Mouse (Mus musculus) heart, embryonic 14.5 days (tissue): ENCODE data around the gene BC055324. TPM values are rescaled to one million over a fixed set of nuclear protein-coding genes. Genes with fewer than 3 reads are reported as not detected.
A peak's percentile ranks its signal among the peaks of the same experiment; 100 is the strongest.

Experiments
- ATAC-seq: fragments of 200-750 bp; cut with Nextera tagmentation; 2 replicates; pipeline ENCODE4 v1.8.0; 2017; ENCODE audit warnings: low read depth, moderate TSS enrichment; ENCODE audit not compliant: insufficient number of reproducible peaks, insufficient read depth, low FRiP score
- H3K27ac ChIP-seq, 2 experiments: fragments of 200-500 bp in 1 of 2; fragments of 300-500 bp in 1 of 2; sonication (generic) in 1 of 2; replicated peaks in 1 of 2; 2 replicates each; pipeline ENCODE4 v1.5.1; 2012 to 2014; ENCODE audit warnings: low read depth in 2 of 2, low read length in 2 of 2, control low read depth in 1 of 2, mild to moderate bottlenecking in 1 of 2, mixed read lengths in 1 of 2; ENCODE audit not compliant: control insufficient read depth in 1 of 2, insufficient read depth in 1 of 2
- H3K27me3 ChIP-seq: fragments of 300-500 bp; sonication (generic); 2 replicates; pipeline ENCODE4 v1.6.1; 2014; ENCODE audit warnings: mild to moderate bottlenecking, low read length, control low read depth; ENCODE audit not compliant: control insufficient read depth, insufficient read depth
- H3K36me3 ChIP-seq: fragments of 300-500 bp; sonication (generic); 2 replicates; pipeline ENCODE4 v1.6.1; 2014; ENCODE audit warnings: mild to moderate bottlenecking, control low read depth, low read length, mixed read lengths; ENCODE audit not compliant: control insufficient read depth, insufficient read depth
- H3K4me1 ChIP-seq, 2 experiments: fragments of 200-500 bp in 1 of 2; fragments of 300-500 bp in 1 of 2; sonication (generic) in 1 of 2; 2 replicates each; pipeline ENCODE4 v1.6.1; 2012 to 2014; ENCODE audit warnings: low read length in 2 of 2, control low read depth in 1 of 2, mixed read lengths in 1 of 2; ENCODE audit not compliant: control insufficient read depth in 2 of 2, insufficient read depth in 2 of 2
- H3K4me2 ChIP-seq: fragments of 300-500 bp; sonication (generic); 2 replicates; pipeline ENCODE4 v1.6.1; 2014; ENCODE audit warnings: mild to moderate bottlenecking, low read length
- H3K4me3 ChIP-seq, 2 experiments: fragments of 200-500 bp in 1 of 2; fragments of 300-500 bp in 1 of 2; sonication (generic) in 1 of 2; 2 replicates each; pipeline ENCODE4 v1.5.1; 2012 to 2014; ENCODE audit warnings: low read length in 2 of 2, mild to moderate bottlenecking in 2 of 2, control low read depth in 1 of 2, low read depth in 1 of 2, moderate library complexity in 1 of 2; ENCODE audit not compliant: control insufficient read depth in 1 of 2, insufficient read depth in 1 of 2
- H3K9ac ChIP-seq: fragments of 300-500 bp; sonication (generic); 2 replicates; pipeline ENCODE4 v1.6.1; 2014; ENCODE audit warnings: mild to moderate bottlenecking, low read length
- H3K9me3 ChIP-seq: fragments of 300-500 bp; sonication (generic); 2 replicates; pipeline ENCODE4 v1.6.1; 2016; ENCODE audit warnings: low read length, control low read depth; ENCODE audit not compliant: control insufficient read depth
- WGBS: fragments of 180-500 bp; shearing (Covaris S2); extraction: QIAGEN DNeasy Blood & Tissue Kit; methylation state at CpG from one replicate; pipeline ENCODE4 v1.1.7; 2014; 5-methylcytosine and 5-hydroxymethylcytosine counted together
- polyA plus RNA-seq: library from polyadenylated mRNA; unstranded; fragments of >200 nt; fragmentation: Nextera tagmentation; extraction: Ambion mirVana; gene quantifications from 2 replicates; pipeline ENCODE4 v1.2.1, GENCODE M21; 2014

Gene BC055324
- polyA plus RNA-seq, 1 experiment from 2014 or later, result 14.3 TPM

GRCm38 (mm10) chr1:164019789-164020188 lies 25.2 kb upstream of the BC055324 start:
- WGBS, result 46% methylated on average over 6 of the region's 6 CpGs

GRCm38 (mm10) chr1:164018221-164018896 lies 23.8 kb upstream of the BC055324 start:
- WGBS, result 84% methylated on average over 16 of the region's 16 CpGs

More at GRCm38 (mm10) chr1:164019789-164020188, 25.2 kb upstream of the BC055324 start:
- Histone ChIP-seq H3K4me1 (no peaks in the 10 kb centered on the region), H3K9me3 (no peaks in the 10 kb centered on the region), H3K36me3 (no peaks in the 10 kb centered on the region), H3K27me3 (no peaks in the 10 kb centered on the region), H3K27ac (no peak overlapping the region), H3K4me3 (no peak overlapping the region), H3K4me2 (no peak overlapping the region), H3K9ac (no peak overlapping the region)
- ATAC-seq, result no peak

GRCm38 (mm10) chr1:164014616-164015015 lies 20.0 kb upstream of the BC055324 start:
- WGBS, result 67% methylated on average over 1 of the region's 1 CpGs
- ATAC-seq, result no peak
- no peak overlapping the region for H3K9ac ChIP-seq

More at GRCm38 (mm10) chr1:164018221-164018896, 23.8 kb upstream of the BC055324 start:
- no peaks in the 10 kb centered on the region for H3K9me3 ChIP-seq
- H3K27ac ChIP-seq, result no peak overlapping the region
- no peak overlapping the region for H3K4me2 ChIP-seq
- H3K4me3 ChIP-seq, result no peak overlapping the region
- no peaks in the 10 kb centered on the region for H3K4me1 ChIP-seq
- H3K36me3 ChIP-seq, result no peaks in the 10 kb centered on the region
- H3K27me3 ChIP-seq, result no peaks in the 10 kb centered on the region
- no peak overlapping the region for H3K9ac ChIP-seq
- no peak for ATAC-seq

GRCm38 (mm10) chr1:164009235-164009634 lies 14.6 kb upstream of the BC055324 start:
- Histone ChIP-seq H3K4me1 (no peaks in the 10 kb centered on the region), H3K9me3 (no peaks in the 10 kb centered on the region), H3K4me2 (no peak overlapping the region), H3K9ac (no peak overlapping the region), H3K27me3 (no peaks in the 10 kb centered on the region), H3K36me3 (no peaks in the 10 kb centered on the region), H3K27ac (no peak overlapping the region), H3K4me3 (no peak overlapping the region)
- no peak for ATAC-seq
- WGBS, result 39% methylated on average over 2 of the region's 2 CpGs

More at GRCm38 (mm10) chr1:164014616-164015015, 20.0 kb upstream of the BC055324 start:
- Histone ChIP-seq H3K36me3 (no peaks in the 10 kb centered on the region), H3K27me3 (no peaks in the 10 kb centered on the region), H3K4me3 (no peak overlapping the region), H3K4me2 (no peak overlapping the region), H3K27ac (no peak overlapping the region), H3K4me1 (no peaks in the 10 kb centered on the region), H3K9me3 (no peaks in the 10 kb centered on the region)

- no peak overlapping the region for H3K27ac ChIP-seq
- no peaks in the 10 kb centered on the region for H3K4me1 ChIP-seq
- no peaks in the 10 kb centered on the region for H3K36me3 ChIP-seq
- WGBS, result 65% methylated on average over 3 of the region's 3 CpGs
- no peak for ATAC-seq
- H3K9ac ChIP-seq, result no peak overlapping the region
- H3K9me3 ChIP-seq, result no peaks in the 10 kb centered on the region
- H3K4me3 ChIP-seq, result no peak overlapping the region
- no peaks in the 10 kb centered on the region for H3K27me3 ChIP-seq
- H3K4me2 ChIP-seq, result no peak overlapping the region
These were observed 9.7 kb upstream of the BC055324 start for GRCm38 (mm10) chr1:164004311-164004710.

- H3K9me3 ChIP-seq, result no peaks in the 10 kb centered on the region
- H3K9ac ChIP-seq, result no peak overlapping the region
- H3K4me3 ChIP-seq, result no peak overlapping the region
- 64% methylated on average over 6 of the region's 6 CpGs for WGBS
- H3K36me3 ChIP-seq, result 0 out of 2 replicates have a peak, but pooled peaks cover 2% of the 10 kb centered on the region
- H3K4me2 ChIP-seq, result no peak overlapping the region
- H3K27ac ChIP-seq, result no peak overlapping the region
- no peaks in the 10 kb centered on the region for H3K27me3 ChIP-seq
- H3K4me1 ChIP-seq, result no peaks in the 10 kb centered on the region
- ATAC-seq, result no peak
These were observed 7.3 kb upstream of the BC055324 start for GRCm38 (mm10) chr1:164001831-164002452.

GRCm38 (mm10) chr1:163995609-163995913 lies 965 bp upstream of the BC055324 start:
- Histone ChIP-seq H3K4me1 (peaks cover 0 to 7% of the 10 kb centered on the region in 2 experiments; a peak in 1 of 4 replicates), H3K9me3 (no peaks in the 10 kb centered on the region), H3K9ac (peak overlapping the region; percentile 81), H3K4me2 (peak overlapping the region; percentile 88), H3K27ac (no peak overlapping the region), H3K27me3 (no peaks in the 10 kb centered on the region), H3K4me3 (peak overlapping the region; percentile 85 to 87; a peak in 3 of 4 replicates), H3K36me3 (peaks cover 12% of the 10 kb centered on the region; the same call in 1 of the 2 replicates)
- ATAC-seq, result no peak
- 70% methylated on average over 1 of the region's 2 CpGs for WGBS
